Mouse (Mus musculus) induced T-regulatory cell, adult 2 months (primary cell): Measurements from ENCODE around the gene Dnaja3.
"Not testable (repeated sequence)": the region's sequence is repeated elsewhere in the genome, so short reads cannot be mapped to it uniquely, and the experiment has no call there.

Experiments
- DNase-seq: peaks from one replicate; pipeline ENCODE4 v3.0.0-alpha.2; 2012; ENCODE audit warnings: low read depth

Gene Dnaja3

DNA sequence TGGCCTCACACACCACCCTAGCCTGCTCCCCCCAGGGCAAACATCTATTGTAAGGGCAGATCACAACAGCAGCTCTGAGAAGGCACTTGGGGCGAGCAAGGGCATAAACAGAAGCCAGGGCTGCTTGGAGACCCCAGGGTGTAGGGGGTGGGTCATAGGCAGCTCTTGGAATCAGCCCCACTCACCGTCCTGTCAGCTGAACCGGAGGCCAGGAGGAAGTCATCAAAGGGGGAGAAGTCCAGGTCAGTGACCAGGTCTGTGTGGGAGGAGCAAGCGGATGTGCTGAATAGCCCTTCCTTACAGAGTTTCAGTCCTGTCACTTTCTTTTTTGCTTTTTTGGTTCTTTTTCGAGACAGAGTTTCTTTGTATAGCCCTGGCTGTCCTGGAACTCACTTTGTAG is 30.5 kb downstream of the Dnaja3 start:
- no peak for DNase-seq

DNA sequence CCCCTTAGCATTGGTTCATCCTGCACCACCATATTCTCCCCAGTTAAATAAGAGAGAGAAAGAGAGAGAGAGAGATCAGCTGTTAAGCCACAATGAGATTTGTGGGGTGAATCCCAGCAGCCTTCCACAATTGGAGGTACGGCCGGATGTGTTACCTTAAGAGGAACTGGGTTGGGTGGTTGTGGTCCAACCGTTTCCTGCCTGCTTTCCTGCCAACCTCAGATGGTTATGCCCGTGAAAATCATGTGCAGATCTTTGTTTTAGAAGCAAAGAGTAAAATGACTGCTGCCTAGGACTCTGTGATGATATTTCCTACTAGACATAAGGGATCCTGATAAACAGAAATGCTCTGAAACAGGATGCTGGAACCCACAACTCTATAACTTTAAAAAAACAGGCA is 34.3 kb downstream of the Dnaja3 start:
- DNase-seq = peak; percentile 90

DNA sequence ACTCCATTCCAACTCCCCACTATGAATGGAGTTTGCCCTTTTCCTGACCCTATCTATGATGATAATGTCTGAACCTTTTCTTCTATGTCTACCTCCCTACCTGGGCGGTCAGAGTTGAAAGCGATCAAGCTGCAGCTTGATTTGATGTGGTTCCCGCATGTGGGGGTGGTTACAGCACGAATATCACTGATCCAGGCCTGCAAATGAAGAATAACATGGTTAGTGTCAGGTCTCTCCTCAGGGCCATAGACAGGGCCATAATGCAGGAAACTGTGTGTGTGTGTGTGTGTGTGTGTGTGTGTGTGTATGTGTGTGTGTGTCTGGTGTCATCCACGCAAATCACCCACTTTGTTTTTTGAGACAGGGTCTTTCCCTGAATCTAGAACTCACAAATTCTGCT is 37.0 kb downstream of the Dnaja3 start:
- DNase-seq = peak; percentile 52

DNA sequence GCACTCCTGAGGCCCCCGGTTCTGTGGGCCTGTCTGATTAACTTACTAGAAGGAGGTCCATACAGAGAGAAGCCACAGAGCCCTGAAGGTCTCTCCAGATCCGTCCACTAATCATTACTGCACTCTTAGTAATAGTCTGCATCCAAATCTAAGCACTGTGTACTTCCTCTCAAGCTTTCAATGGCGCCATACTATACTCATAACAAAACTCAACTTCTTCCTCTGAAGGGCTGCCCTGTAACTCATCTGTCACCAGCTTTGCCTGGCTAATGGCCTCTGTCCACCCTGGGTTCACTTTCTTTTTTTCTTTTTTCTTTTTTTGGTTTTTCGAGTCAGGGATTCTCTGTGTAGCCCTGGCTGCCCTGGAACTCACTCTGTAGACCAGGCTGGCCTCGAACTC is 38.3 kb downstream of the Dnaja3 start:
- peak; percentile 63 for DNase-seq

DNA sequence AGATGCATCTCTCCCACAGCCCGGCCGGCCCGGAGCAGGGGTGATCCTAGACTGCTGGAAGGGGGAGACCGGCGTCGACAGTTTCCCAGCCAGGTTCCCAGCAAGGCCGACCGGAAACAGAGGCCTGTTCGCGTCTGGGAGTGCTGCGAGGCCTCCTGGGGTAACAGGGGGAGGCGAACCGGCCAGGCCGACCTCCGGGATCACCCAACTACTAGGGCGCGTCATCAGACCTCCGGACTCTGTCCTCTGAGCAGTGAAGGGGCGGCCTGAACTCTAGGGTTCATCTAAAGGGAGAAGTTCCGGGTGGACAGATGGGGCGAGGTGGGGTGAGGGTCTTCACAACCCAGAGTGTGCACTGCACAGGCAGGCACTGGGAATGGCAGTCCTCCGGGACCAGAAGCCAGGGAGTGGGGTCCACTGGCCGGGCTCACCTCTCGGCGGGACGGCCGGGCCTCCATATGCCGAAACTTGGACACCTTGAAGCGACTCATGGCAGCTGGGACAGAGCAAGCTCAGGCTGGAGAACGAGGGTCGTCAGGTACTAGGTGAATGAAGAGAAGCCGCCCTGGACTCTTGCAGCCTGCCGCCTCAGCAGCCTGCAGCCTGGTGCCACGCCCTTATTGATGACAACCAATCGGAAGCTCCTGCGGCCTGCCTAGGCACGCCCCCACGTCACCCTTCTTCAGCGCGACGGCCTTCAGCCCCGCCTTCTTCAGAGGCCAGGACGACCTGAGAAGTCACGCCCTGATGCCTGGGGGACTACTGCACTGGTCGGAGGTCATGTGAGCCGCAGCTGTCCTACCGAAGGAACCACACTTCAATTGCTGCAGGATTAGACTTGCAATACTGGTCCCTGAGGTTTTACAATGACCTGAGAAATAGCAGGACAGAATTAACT is 39.6 kb downstream of the Dnaja3 start, which contains the start of gene Coro7:
TSS of gene Coro7 (minus strand) at position 657 of the 898 bp plus-strand sequence.
- DNase-seq = peak; percentile 96

DNA sequence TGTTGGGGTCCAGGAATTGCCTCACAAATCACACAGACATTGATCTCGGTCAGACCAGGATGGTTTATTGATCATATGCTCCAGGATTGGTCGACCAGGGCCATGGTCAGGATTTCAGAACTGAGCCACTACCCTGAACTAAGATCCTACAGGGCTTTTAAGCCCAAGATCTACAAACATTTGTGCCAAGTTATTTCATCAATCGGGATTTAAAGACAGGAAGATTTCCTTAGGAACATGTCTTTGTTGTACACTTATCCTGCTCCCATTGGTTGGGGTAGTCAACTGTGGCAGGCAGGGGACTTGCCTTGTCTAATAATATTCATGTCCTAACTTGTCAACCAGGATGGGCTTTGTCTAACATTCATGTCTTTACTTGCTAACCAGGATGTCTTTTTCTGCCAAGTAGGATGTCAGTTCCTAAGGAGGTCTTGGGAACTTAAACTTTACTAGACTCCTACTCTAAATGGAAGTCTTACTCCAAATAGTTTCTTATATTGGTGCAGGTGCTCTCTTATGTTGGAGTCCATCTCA is 41.2 kb downstream of the Dnaja3 start:
- not testable (repeated sequence) for DNase-seq

DNA sequence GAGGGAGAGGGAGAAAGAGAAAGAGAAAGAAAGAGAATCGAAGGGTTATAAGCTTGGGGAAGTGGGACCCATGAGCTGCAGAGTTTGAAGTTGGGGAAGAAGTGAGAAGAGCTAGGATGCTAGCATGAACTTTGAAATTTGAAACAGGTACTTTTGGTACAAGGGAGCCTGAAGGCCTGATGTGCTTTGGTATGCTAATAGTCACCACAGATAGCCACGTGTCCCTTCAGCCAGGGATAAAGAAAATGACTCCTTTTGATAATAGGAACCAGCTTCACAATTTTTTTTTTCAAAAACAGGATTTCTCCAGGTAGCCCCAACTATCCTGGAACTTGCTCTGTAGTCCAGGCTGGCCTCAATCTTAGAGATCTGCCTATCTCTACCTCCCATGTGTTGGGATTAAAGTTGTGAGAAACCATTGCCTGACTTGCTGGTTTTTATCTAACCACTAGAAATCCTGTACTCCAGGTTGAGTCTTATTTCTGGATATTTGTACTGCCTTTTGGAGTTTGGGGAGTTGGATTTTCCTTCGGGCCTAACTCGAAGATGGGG is 42.9 kb downstream of the Dnaja3 start:
- DNase-seq = no peak

DNA sequence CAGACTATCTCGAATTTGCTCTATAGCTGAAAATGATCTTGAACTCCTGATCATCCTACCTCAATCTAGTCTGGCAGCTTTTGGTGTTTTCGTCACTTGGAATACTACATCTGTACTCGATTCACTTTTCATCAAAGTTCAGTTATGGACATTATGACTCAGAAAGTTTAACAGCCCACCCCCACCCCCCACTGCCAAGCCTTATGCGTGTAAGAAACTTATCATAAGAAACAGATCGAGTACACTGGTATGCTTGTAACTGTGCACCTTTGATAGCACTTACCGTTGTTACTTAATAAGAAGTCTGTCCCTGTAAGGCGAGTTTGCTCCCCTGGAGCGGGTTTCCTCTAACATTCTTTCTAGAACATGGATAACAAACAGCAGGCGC is 43.4 kb downstream of the Dnaja3 start:
- DNase-seq = no peak

DNA sequence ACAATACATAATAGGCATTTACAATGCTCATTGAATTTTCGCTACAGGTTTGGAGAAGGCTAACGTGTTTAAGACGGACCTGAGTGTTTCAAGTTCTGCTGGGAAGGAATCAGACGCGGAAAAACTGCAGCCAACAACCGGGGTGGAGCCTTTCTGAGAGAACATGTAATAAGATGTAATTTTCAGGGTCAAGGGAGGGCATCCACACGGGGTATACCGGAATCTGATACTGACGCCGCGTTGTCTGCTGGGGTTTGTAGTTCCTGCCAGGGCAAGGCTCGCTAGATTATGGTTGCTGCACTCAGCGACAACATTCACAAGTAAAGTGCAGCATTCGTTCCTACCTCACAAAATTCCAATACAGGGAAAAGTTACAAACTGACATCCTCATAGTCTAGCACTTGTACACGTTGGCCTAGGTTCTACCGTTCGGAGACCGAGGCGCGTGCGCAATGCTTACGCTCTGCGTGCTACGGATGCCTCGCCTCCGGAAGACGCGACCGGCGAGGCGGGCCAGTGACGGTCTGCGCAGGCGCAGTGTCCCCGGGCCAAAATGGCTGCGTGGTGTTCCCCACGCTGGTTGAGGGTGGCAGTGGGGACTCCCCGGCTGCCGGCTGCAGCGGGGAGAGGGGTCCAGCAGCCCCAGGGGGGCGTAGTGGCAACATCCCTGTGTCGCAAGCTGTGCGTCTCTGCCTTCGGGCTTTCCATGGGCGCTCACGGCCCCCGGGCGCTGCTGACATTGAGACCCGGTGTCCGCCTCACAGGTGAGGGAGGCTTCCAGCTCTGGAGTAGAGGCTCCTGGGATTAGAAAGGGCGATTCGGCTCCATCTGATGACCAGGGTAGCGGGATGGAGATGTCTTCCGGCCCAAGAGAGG is 44.0 kb downstream of the Dnaja3 start:
- DNase-seq = peak; percentile 98

DNA sequence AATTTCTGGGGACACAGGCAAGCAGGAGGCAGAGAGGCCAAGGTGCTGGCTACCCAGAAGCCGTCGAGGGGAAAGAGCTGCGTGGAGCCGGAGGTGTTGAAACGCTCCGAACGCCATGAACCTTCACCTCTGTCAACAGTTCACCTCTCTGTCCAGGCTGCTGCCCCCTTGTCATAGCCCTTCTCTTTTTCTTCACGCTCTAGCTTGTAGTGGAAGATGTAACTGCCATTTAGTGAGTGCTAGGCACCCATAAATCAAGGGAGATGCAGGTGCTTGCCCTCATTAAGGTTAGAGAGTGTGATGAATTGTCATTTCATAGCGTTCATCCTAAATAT is 44.6 kb downstream of the Dnaja3 start:
- no peak for DNase-seq

DNA sequence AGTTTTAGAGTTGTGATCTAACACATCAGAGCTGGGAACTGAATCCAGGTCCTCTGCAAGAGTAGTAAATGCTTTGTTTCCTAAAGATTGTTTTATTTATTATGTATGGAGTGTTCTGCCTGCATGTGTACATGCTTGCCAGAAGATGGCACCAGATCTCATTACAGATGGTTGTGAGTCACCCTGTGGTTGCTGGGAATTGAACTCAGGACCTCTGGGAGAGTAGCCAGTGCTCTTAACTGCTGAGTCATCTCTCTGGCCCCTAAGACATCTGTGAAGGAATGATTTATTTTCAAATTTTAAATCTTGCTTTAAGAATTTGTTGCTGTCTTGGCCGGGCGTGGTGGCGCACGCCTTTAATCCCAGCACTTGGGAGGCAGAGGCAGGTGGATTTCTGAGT is 49.6 kb downstream of the Dnaja3 start:
- DNase-seq = not testable (repeated sequence)

DNA sequence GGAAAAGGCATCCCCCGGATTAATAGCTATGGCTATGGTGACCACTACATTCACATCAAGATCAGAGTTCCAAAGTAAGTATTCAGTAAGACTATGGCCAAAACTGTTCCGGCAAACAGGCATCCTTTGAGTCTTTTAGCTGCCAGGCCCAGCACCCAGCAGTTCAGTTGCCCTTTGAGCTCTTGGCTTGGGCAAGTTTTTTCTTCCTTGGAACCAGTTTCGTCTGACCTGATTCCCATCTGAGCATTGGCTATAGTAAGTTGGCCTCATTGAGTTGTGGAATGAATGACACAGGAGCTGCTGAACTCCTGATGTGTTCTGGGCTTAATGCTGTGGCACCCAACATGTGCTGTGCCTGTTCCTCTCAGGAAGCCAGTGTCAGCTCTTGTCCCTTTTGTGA is 61.4 kb downstream of the Dnaja3 start:
- no peak for DNase-seq

DNA sequence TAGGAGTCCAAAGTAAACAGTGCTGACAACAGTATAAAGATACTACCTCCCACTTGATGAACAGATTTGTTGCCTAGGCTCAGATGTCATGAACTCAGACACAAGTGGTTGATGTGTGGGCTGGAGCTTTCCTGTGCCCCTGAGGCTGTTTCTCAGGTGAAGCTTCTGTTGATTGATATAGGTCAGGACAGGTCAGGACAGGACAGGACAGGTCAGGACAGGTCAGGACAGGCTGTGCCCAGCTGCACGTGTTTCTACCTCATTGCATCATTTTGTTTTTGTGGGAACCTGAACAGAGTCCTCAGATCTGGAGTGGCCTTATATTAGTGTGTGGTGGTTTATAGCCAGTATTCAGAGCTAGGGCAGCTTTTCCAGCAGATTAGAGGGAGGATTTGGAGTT is 62.9 kb downstream of the Dnaja3 start:
- no peak for DNase-seq

DNA sequence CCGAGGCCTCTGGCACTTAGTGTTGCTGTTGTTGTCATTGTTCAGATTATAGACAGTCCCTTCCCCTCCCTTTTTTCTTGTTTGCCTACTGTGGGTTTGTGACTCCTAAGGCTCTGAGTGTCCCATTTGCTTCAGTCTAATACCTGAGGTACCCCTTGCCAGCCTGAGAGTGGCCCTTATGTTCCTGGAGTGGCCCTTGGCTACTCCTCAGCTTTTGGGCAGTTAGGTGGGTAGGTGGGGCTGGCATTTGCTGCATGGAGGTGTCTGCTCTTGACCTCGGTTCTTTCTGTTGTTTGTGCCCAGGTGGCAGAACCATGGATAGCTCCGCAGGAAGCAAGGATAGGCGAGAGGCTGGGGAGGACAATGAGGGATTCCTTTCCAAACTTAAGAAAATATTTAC is 65.8 kb downstream of the Dnaja3 start:
- DNase-seq = no peak

DNA sequence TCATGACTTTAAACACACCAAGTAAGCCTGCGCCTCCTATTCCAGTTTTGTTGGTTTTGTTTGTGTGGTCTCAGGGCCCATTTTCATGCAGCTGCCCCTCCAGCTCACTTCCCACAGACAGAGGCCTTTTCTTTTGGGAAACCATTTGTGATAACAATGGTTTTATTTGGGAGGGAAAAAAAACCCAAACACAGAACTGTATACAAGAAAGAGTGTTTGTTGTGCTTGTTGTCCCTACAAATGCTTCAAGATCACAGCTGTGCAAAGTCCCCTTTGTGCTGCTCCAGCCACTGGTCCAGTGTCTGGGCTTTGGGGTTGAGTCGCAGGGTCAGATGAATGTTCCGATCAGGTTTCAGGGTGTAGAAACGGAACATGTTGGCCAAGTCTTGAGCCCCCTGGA is 71.4 kb downstream of the Dnaja3 start:
- DNase-seq = no peak

DNA sequence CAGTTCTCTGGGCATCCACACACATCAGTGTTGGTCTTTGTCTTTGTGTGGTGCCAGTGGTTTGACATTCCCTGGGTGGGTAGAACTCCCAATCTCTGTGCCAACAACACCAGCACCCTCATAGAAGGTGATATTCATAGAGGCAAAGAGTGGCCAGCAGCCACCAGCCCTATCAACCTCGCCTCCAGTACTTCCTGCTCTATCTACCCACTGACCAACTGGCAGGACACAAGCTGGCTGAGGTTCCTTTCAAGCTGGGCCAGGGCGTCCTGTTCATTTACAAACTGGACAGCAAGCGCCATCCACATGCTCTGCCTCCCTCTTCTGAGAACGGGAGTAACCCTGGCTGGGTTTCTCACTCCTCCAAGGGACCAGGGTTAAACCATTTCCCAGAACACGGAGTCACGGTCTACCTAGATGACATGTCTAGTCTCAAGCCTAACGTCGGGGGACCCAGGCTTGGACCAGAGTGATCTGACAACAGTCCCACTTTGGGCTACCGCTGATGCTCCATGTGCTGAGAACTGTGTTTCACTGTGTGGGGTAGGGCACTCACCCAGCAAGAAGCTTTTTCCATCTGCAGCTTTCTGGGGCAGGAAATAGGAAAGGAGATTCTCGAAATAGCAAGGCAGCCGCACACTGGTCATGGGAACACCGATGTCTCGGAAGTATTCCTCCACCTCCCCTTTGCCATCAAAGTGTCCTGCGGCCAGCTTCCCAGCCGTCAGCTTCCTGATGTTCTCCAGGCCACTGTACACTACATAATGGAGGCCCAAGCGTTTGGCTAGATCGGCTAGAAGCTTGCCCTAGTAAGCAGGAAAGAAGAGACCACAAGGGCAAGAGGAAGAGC is 74.3 kb downstream of the Dnaja3 start:
- no peak for DNase-seq

DNA sequence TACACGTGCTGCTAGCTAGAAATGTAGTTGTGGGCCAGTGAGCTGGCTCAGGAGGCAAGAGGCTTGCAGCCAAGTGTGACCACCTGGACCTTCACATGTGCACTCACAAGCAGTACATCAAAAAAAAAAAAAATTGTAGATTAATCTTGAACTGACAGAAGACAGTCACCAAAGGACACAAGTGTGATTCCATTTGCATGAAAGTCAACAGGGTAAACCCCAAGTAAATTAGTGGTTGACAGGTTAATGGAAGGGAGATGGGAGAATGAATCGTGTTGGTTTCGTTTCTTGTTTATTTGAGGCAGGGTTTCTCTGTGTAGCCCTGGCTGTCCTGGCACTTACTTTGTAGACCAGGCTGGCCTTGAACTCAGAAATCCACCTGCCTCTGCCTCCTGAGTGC is 78.1 kb downstream of the Dnaja3 start:
- peak; percentile 31 for DNase-seq

DNA sequence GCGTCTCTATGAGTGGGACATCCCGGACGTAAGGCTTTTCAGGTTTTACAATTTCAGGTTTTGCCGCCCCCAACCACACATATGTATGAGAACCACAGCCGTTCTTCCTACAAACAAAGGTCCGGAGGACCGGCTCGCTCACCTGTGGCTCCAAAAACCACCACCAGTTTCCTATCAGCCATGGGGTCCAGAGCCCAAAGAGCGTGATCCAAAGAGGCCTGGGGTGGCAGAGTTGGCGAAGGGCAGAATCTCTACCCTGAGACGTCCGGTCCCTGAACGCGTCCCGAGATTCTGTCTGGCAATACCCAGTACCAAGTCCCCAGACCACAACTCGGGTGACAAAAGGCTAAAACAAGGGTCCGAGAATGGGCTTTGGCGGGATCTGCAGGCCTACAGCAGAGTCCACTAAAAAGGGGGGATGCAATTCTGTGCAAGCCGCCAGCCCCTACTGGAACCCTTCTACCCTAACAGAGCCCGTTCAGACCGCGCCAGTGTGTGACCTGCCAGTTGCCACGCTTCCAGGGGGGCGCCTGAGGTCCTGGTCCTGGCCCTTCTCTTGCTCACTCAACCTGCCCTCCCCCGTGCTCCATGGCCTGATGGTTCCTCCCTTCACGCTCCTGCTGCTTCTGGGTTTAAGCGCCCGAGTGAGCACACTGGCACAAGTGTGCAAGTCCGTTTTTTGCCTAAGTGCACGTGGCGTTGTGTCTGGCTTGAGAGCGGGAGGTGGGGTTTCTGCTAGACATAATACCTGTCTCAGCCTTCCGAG is 79.1 kb downstream of the Dnaja3 start, which contains the start of gene Nmral1:
TSS of gene Nmral1 (minus strand) at position 604 of the 766 bp plus-strand sequence.
- peak; percentile 78 for DNase-seq

DNA sequence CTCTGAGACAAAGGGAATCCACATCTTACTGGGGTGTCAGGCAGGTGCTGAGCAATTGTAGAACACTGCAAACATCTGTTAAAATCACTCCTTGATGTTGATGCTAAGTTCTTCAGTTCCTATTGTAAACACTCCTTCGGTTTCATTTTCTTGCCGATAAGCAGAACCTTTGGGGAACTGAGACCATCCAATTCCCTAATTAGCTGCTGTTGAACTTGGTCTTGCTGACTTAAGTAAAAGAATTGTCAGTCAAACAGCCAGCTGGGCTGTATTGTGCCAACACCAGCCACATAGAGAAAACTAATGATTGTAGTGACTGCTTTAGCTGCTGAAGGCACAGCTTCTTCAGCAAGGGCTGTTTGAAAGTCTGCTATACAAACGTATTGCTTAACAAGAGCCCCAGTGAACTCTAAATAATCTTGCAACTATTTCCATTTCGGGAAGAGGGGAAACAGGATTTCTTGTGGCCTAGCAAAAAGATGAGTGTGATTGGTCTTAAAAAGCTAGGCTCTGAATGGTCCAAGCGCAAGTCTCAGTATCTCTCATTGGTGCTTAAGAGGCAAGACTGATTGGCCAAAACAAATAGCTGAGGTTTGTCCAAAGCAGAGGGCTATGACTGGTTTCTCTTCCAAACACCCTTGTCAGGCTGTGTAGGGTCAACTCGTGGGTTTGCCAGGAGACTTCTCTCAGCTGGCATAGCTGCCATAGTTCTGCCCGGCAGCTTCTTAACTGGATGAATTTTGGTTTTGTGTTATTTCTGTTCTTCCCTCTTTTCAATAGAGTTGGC is 82.5 kb downstream of the Dnaja3 start:
- DNase-seq = peak; percentile 49

DNA sequence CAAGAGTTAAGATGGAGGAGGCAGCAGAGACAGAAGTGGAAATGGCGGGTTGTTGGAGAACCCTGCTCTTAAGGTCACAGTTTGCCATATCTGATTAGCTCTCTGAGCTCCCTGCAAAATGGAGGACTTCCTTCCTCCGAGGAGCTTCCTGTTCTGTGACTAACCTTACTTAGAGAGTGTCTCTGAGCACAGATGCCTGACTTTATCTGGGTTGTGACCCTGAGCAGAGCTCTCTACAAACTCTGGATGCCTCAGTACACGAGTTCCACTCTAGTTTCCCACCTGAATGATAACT is 83.1 kb downstream of the Dnaja3 start:
- peak; percentile 47 for DNase-seq
